Comparison of ENCODE assay signal across 8 mouse cellular contexts in genomic region chr4:137578181-137578845, GRCm38 (mm10). TPM values are rescaled to one million over a fixed set of nuclear protein-coding genes. Genes with fewer than 3 reads are reported as not detected.
DNase-seq lines count a peak whose midpoint lies in the region; ATAC-seq and TF ChIP-seq lines count a peak whose summit lies in the region.

No protein-coding gene starts in this region.

- no peak for TF ChIP-seq EP300 in lung, postnatal 0 days (IDR thresholded peaks at IDR 0.05)

- peak; percentile 84 for TF ChIP-seq CTCF in lung, postnatal 0 days (IDR thresholded peaks at IDR 0.05)

- ATAC-seq in forebrain, embryonic 13.5 days = no peak
- peak; percentile 60 for ATAC-seq in lung, postnatal 0 days

- intact Hi-C loops in heart, postnatal 14 days (cut with DNase I) = no loop called here

- no peaks in the 10 kb centered on the region; the same call in 1 of the 2 replicates for H3K4me1 ChIP-seq in forebrain, embryonic 13.5 days
- H3K4me1 ChIP-seq in lung, postnatal 0 days (ENCODE audit: insufficient read depth, low read depth, low read length) = peaks cover 3% of the 10 kb centered on the region; the same call in 1 of the 2 replicates

- H3K27me3 ChIP-seq in forebrain, embryonic 13.5 days = peaks cover 25% of the 10 kb centered on the region
- H3K27me3 ChIP-seq in lung, postnatal 0 days (replicated peaks; ENCODE audit: insufficient read depth, low read length) = 0 out of 2 replicates have a peak, but pooled peaks cover 3% of the 10 kb centered on the region

- peak overlapping the region; percentile 31 for H3K4me3 ChIP-seq in forebrain, embryonic 13.5 days
- H3K4me3 ChIP-seq in lung, postnatal 0 days (ENCODE audit: low read depth, low read length) = peak overlapping the region; percentile 19; the same call in 1 of the 2 replicates

- no peak overlapping the region for H3K27ac ChIP-seq in forebrain, embryonic 13.5 days
- no peak overlapping the region for H3K27ac ChIP-seq in lung, postnatal 0 days (ENCODE audit: low read length)

- no peaks in the 10 kb centered on the region for H3K36me3 ChIP-seq in forebrain, embryonic 13.5 days (ENCODE audit: poor library complexity, severe bottlenecking)
- no peaks in the 10 kb centered on the region for H3K36me3 ChIP-seq in lung, postnatal 0 days (ENCODE audit: insufficient read depth, low read length)

- H3K4me2 ChIP-seq in forebrain, embryonic 13.5 days = peak overlapping the region; percentile 61
- peak overlapping the region; percentile 42 for H3K4me2 ChIP-seq in lung, postnatal 0 days (replicated peaks; ENCODE audit: low read depth, low read length)

- H3K9me3 ChIP-seq in forebrain, embryonic 13.5 days (replicated peaks) = no peaks in the 10 kb centered on the region
- no peaks in the 10 kb centered on the region for H3K9me3 ChIP-seq in lung, postnatal 0 days (ENCODE audit: low read length)

- peak; percentile 68 for DNase-seq in ES-CJ7 (ENCODE audit: low read depth, low spot score)
- DNase-seq in cerebellum, adult 18-20 months = peak; percentile 82 to 87
- DNase-seq in heart, postnatal 14 days = peak; percentile 62 to 78
- peak; percentile 44 to 77 for DNase-seq in kidney, postnatal 36 days
- DNase-seq in lung, postnatal 0 days (ENCODE audit: low spot score) = peak; percentile 57
- DNase-seq in ovary, adult 18-20 months (ENCODE audit: low spot score) = peak; percentile 28
- DNase-seq in thymus, postnatal 4 days = peak; percentile 68

- 5% methylated on average over 38 of the region's 39 CpGs for WGBS in forebrain, embryonic 13.5 days
- WGBS in lung, postnatal 0 days = 4% methylated on average over 39 of the region's 39 CpGs

- H3K9ac ChIP-seq in forebrain, embryonic 13.5 days = peak overlapping the region; percentile 17
- no peak overlapping the region for H3K9ac ChIP-seq in lung, postnatal 0 days (replicated peaks; ENCODE audit: low read depth)

RNA-seq across cellular contexts. Expression of gene Ldlrad2, which starts 3.9 kb away (rescaled TPM):
- not detected in 2 replicates for polyA plus RNA-seq in forebrain, embryonic 13.5 days (2015; fragmentation: Nextera tagmentation; extraction: Ambion mirVana)
- total RNA-seq in heart, postnatal 14 days (2021) = not detected
- 0.54 TPM in 1 of 2 replicates, not detected in the other for polyA plus RNA-seq in lung, postnatal 0 days (2015; fragmentation: Nextera tagmentation; extraction: Ambion mirVana)

RNA-seq across cellular contexts. Expression of gene Usp48, which starts 15.2 kb away (rescaled TPM):
- polyA plus RNA-seq in forebrain, embryonic 13.5 days (2015; fragmentation: Nextera tagmentation; extraction: Ambion mirVana) = 69.9 and 76.8 TPM in 2 replicates
- 10 to 100 TPM; 36.7 to 40.1 TPM for total RNA-seq in heart, postnatal 14 days (2021)
- polyA plus RNA-seq in lung, postnatal 0 days (2015; fragmentation: Nextera tagmentation; extraction: Ambion mirVana) = 30.9 and 35.9 TPM in 2 replicates

Comparison
In these comparisons a context has a peak if more than half of its experiments do, and no peak if none do; other contexts are left out.
1. DNase-seq: peak in every context shown above with its lines; median percentile 84 in cerebellum, adult 18-20 months; 70 in heart, postnatal 14 days; 68 in ES-CJ7; 68 in thymus, postnatal 4 days; 60 in kidney, postnatal 36 days; 57 in lung, postnatal 0 days; 28 in ovary, adult 18-20 months.